Mouse (Mus musculus) right cerebral cortex, postnatal 10 days (tissue): ENCODE data around the gene Dab1.

Source experiments
- DNase-seq, 2 experiments: peaks; one replicate each; pipeline ENCODE4 v3.0.0; 2021; ENCODE audit warnings: low spot score in 2 of 2

Dab1 gene

DNA sequence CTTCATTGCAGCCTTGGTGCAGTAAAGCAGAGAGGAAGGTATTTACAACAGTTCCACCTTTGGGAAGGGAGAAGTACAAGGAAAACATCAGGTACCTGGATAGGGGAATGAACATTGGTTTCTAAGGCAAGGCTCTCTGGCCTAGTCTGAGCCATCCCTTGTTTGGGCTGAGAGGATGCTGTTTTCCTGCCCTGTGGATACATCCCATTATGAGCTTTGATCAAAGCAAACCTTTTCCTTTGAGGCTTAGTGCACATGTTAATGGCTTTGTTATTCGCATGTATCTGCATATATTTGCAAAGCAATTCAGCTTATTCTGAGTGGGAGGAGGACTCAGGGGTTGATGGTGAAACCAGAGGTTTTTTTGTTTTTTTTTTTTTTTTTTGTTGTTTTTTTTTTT lies 185.3 kb downstream of the Dab1 start:
- DNase-seq = no peak

DNA sequence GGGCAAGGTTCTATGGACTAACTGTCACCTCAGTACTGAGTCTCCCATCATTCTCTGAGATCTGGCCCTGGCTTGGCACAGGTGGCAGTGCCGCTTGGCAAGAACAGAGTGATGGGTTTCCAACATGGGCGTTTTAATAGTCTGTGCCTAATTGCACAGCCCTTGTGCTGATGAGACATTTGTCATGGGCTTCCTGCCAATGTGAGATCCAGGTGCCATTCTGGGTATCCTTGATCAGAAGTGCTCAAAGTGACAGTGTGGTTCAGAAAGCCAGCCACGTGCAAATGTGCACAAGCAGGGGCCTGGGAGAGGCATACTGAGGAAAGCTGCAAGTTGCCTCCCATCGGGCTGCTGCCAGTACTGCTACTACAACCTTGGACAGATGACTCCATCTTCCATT lies 203.5 kb downstream of the Dab1 start:
- peak; percentile 28 to 35 for DNase-seq

DNA sequence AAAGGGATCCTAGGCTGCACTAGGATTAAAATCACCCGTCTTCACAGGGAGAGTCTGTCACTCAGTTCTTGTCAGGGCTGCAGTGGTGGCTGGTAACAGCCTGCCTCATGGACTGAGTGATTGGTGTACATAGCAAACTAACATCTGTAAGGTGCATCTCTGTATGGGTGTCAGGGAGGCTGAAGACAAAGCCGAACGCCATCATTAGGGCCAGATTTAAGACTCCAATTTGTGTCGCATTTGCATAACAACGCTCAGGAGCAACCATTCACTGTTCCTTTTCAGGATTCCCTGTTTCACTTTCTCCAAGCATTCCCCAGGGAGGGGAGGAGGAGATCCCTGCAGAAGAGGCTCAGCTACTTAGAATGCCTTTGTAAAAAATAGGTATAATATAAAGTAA lies 219.2 kb downstream of the Dab1 start:
- DNase-seq = no peak

DNA sequence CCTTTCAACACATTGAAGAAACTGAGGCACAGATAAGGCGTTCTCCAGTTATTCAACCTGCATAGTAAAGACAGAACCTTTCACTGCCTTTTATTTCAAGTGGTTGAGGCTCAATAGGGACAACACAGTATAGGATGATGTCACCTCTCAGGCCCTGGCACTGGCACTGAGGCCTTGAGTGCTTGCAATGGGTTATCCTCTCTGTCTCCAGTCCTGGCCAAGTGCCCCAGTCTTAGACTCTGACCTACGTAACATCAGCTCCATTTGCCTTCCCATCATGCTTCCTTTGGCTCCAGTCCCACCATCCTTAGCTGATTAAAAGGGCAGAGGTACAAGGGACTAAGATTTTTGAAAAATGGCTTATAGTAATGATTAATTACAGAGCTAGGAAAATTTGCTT lies 220.4 kb downstream of the Dab1 start:
- peak in 1 of 2 experiments; percentile 28 for DNase-seq

DNA sequence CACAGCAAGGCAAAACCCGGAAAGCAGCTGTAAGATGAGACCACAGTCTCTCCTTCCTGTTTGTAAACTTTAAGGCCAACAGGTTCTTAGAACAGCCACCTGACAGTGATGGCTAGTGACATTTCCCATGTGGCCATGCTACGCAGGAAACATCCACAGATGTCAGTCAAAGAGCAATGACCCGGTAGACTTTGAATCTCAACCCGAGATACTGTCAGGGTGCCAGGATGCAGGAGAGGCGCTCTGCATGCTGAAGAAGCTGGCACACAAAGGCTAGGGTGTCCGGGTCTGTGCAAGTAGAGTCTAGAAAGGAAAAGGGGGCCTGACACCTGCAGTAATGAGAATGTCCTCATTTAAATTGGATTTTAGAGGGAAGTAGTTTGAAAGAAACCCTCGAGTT lies 222.0 kb downstream of the Dab1 start:
- DNase-seq = peak; percentile 48 to 53

DNA sequence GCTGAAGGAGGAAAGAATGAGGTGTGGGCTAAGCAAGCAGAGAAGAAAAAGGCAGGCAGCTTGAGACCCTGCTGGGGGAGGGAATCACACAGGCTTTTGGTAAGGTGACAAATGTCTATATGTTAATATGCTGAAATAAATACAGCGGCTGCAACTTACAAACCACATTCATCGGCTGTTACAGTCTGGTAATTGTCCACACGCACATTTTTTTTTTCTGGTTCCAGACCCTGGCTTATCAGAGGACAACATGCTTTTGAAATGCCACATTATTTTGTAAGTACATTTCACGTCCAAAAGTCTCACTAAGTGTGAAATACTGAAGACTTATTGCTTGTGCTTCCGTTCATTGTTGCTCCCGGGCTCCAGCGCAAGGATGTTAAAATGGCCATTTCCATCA lies 225.5 kb downstream of the Dab1 start:
- DNase-seq = no peak

DNA sequence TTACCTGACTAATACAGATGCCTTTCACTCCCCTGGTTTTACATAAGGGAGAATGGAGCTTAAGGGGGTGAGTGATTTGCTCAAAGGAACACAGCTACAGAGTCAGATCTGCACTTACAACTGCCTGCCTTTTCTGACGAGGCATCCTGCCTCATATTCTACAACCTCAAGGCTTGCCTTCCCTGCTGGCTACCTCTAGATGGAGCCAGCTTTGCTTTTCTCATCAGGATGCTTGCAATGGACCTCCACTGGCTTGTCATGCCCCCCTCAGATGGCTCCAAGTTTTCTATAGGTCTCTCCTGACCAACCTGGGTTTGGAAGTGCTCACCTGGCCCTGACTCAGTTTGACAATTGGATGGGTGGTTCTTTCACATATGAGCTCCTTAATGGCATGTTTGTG lies 238.0 kb downstream of the Dab1 start:
- DNase-seq = no peak

DNA sequence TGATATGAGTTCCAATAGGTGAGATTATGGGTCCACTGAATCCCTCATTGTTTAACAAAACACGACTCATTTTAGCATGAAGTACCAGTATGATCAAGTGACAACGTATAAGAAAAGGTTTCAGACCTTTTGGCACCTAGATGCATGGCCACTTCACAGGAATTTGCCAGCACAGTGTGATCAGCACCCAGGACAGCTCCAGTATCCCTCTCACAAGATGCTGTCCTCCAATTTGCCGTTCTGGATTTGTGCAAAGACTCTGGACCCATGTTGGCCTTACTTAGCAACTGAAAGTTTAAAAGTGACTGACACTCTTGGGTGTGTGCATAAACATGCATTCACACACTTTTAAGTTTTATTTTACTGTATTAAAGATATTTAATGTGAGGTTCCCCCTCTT lies 256.4 kb downstream of the Dab1 start:
- DNase-seq = no peak

DNA sequence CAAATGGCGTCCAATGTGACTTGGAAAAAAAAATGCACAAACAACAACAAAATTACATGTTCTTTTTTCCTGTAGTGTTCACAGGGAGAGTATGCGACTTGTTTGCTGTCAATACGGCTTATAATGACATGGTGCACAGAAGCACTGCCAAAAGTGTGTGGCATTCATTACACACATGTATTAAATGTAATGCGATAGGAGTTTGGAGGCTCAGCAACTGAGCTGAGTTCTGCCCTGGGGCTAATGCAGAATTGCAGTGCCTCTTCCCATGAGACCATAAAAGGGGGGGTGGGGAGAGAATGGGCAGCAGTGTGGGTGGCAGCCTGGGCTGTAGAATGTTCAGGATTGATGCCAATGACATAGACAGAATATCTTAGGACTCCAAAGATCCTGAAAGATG lies 259.7 kb downstream of the Dab1 start:
- DNase-seq = no peak

DNA sequence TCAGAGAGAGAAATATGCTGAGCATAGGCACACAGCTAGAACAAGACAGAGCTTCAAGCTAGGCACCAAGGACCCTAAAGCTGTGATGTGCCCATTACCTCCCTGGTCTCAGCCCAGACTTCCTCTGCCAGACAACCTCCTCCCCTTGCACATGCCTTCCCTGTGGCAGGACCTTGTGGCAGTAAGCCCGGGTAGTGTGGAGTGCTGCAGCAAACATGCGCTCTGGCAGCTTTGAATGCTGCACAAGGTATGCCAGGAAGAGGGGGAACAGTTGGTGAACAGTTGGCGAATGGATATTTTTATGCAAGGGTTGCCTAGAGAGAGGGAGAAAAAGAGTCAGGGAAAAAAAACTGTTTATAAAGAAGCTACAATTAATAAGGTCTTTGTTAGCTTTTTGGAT lies 262.5 kb downstream of the Dab1 start:
- DNase-seq = peak; percentile 81 to 88

DNA sequence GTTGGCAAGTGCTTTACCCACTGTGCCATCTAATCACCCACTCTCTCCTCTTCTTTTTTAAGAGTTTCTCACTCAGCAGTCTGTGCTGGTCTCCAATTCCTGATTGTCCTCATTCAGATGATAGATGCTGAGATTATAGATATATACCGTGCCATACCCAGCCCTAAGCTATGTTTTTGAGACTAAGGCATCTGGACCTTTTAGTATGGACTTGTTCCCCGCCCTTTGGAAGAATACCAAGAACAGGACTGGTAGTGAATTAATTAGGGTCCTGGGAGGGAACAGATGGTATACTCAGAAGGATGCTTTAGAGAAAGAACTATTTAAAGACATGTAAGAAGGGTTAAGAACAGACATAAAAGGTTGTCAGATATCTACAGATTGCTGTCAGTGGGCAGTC lies 268.9 kb downstream of the Dab1 start:
- DNase-seq = no peak

DNA sequence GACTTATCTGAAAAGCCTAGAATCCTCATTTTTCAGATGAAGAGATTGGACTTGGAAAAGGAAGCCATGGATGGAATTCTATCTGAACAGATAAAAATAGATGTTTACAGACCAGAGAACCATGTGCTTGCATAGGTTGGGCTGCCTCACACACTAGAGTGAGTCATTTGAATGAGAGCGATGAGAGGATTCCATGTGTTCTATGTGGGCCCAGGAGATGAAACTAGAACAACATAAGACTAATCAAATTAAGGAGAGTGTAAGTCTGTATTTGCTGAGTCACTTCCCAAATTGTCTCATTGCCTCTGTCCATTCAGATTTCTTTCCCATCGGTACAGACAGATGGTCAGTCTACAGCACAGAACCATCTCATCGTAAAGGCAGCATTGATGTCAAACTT lies 270.0 kb downstream of the Dab1 start:
- no peak for DNase-seq

DNA sequence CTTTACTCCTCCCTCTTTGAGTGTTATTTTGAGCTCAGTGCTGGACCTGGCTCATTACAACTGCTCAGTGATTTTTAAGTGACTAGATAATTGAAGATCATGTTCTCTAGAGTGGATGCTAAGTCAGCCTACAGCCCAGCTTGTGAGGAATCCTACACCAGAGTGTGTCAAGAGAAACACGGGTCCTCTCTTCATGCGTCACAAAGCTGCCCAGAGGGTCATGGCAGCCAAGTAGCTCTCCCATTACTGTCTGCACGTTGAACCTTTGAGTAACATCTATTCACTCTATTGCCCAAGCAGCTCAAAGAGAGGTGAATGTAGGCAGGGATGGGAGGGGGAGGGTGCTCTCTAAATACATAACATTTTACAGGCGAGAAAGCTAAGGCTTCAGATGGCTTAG lies 277.6 kb downstream of the Dab1 start:
- no peak for DNase-seq

DNA sequence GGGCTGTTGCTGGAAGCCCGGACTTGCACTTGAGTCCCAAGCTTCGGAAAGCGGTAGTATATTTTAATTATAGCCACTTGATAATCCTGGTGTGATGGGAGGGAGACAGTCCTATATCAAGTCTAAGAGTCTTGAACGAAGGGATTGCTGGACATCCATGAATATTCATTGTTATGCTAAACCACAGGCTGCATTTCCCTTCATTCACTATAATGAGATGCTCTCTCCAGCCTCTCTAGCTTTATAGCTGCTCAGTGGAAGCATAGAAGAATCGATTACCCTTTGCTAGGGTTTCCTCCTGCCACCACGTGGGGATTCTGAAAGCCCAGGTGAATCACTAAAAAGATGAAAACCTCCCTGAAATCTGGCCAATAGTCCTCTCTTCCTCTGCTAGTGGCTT lies 278.5 kb downstream of the Dab1 start:
- no peak for DNase-seq

DNA sequence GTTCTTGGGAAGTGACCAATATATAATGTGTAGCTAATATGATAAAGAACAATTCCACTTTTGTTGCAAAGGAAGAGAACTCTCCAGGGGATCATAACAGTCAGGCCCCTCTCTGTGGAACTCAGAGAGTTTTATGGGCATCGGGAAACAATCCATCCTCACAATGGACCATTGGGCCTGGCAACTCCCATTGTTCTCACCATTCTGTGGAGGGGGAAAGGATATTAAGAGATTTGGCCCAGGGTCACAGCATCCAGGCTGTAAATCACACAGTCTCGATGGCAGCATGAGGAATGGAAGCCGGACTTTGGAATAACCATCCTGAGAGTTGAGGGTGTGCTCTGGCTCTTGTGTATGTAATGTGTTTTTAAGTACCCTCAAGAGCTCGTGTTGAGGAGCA lies 292.3 kb downstream of the Dab1 start:
- no peak for DNase-seq

DNA sequence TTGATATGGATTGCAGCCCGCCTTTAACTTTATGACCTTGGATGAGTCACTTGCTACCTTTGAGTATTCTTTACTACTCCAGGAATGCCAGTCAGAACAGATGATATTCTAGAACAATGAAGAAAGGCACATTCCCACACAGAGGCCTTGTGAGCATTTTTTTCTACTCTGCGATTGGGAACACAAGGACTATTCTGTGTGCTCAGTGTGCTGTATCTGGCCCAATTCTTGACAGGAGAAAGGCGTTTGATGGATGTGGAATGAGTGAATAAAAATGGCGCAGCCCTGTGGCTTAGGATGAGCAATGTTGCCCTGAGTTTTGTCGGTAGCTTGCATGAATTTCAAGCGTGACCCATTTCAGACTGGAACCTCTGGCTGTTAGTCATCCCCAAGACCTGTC lies 292.9 kb downstream of the Dab1 start:
- DNase-seq = no peak

DNA sequence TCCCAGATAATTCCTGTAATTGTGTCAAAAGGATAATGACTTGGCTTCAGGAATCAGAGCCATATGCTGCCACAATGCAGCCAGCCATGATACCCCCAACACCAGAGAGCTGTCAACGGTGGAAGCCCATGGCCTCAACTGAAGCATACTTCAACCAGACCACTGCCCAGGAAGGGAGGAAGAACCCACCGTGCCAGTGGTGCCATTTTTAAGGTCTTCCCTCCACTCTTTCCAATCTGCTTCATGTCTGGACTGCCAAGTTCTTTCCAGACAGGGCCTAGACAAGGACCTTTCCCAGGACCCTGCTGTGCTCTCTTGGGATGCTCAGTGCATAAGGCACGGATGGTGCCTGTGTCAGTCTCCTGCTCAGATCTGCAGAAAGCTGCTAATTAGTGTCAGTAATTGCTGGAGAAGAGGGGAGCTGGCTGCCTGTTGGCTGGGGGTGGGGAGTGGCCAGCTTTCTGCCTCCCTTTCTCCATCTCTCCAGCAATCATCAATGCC lies 303.3 kb downstream of the Dab1 start:
- DNase-seq = peak in 1 of 2 experiments; percentile 38

DNA sequence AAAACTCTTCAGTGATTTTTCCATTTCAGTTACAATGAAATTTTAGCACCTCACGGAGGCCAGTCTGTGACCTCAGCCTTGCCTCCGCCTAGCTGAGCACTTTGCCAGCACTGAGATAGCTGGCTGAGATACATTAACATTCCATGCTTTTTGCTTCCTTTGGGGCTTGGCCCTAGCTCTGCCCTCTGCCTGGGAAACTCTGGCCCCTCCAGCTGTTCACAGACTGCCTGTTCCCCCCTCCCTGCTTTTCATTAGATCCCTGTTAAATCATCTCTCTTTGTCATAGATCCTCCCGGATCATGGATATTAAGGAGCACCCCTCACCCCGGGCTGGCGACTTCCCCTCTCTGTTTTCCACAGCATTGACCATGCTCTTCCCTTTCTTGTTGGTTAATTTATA lies 307.5 kb downstream of the Dab1 start:
- DNase-seq = no peak

DNA sequence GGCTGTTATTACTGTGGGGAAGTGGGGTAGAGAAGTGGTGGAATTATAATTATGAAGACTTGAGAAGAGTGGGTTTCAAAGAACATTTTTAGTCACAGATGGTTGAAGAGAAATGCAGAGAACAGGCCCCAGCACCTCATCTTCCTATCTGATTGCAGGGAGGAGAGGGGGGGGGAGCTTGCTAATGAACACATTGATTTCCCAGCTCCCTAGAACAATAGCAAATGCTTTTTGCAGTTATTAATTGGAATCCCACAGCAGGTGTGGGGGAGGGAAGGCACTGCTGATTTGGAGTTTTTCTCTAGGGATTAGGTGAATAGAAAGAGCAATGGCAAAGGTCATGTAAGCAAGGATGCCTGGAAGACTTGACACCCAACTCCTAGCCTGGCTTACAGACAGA lies 310.5 kb downstream of the Dab1 start:
- no peak for DNase-seq

DNA sequence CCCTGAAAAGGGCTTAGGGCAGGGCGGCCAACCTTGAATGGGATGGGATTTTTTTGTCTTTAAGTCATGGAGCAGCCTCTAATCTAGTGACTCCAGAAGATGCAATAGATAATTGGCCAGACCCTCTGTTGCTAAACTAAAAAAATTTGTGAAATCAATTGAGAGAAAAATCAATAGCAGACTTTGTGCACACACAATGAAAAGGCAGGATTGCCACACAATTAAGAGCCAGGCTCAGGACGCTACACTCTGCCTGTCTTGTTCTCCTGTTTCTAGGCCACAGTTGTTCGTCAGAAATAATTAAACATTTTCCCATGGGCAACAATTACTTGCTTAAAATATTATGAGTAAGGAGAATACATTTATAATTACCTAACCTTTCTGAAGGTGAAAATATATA lies 315.2 kb downstream of the Dab1 start:
- DNase-seq = no peak

DNA sequence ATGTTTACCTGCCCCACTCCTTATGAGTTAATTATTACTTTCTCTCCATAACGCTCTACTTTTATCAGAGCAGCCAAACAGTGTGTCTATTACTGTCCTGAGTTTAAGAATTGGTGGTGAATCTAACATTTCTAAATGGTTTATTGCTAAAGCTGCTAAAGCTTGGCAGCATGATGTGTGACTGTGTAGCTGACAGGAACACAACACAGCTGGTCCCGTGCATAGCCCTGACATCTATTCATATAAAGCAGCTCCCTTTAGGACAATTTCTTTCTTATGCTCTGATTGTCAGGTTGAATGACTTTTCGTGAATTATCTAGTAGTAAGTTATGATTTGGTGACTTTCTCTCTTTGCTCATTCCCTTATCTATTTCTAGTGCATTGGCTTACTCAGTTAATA lies 329.1 kb downstream of the Dab1 start:
- no peak for DNase-seq

DNA sequence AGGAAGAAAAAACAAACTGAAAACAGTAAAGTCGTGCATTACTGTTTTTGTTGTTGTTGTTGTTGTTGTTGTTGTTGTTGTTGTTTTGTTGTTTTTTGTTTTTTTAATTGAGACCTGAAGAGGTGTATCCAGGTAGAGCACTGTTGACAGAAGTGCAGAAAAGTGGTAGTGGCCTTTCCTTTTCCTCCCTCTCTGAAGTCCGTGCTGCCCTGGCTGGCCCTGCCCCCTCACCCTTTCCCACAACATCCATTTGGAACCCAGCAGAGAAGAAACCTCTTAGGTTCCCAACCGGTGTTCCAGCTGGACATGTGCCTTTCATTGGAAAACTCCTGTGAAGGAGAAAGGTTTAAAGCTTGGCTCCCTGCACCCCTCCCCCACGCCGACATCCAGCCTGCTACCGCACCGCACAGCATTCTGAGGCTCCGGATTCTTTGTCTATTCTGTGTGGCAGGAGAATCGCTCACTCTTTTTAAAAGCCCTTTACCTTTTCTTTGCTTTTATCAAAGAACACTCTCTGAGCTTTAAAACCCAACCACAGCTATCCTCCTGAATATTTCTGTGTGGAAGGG lies 334.6 kb downstream of the Dab1 start:
- peak in 1 of 2 experiments; percentile 45 for DNase-seq

DNA sequence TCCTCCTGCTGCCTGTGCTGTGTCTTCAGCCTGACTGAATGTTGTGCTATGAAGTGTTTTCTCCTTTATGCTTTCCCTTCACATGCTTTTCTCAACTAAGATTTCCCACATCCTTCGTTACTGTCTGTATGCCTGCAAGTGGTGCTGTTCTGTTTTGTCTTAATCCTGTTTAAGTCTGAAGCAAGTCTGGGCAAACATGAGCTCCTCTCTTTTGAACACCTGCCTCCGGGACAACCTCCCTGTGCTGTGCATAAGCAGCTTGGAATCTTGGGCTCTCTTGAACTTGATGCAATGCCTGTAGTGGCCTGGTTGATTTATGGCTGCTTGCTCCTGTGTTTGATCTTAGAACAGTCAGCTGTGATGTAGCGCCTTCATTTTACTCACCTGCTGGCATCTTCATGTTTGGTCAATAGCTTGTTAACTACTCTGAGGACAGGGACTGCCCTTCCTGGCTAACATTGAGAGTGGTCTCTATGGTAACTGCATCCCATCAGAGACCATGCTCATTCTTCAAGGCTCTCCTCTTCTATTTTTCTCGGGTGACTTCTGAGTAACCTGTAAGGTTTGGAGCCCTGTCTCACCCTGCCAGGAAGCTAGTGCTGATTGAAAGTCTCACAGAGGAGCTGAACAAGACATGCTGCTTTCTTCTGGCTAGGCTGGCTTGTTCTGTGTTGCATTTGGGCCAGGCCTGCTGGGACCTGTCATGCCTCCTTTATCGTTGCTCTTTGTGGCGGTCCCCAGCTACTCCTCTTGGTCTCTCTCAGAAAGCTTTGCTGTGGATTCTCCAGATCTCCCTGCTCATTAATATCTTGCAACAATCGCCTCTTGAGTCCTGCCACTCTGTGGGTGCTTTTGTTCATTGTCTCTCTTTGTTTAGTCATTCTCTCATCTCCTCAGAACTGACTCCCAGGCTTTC lies 342.2 kb downstream of the Dab1 start:
- DNase-seq = no peak
